Mouse (Mus musculus) embryonic facial prominence, embryonic 15.5 days (tissue): Measurements from ENCODE around the gene Abcd4. TPM values are rescaled to one million over a fixed set of nuclear protein-coding genes. Genes with fewer than 3 reads are reported as not detected.

Source experiments
- ATAC-seq: fragments of 200-750 bp; cut with Nextera tagmentation; 2 replicates; pipeline ENCODE4 v1.8.0; 2017; ENCODE audit warnings: low read depth, moderate TSS enrichment; ENCODE audit not compliant: insufficient number of reproducible peaks, low FRiP score, low TSS enrichment
- H3K27ac ChIP-seq: fragments of 300-500 bp; sonication (generic); replicated peaks from 2 replicates; pipeline ENCODE4 v1.5.1; 2015; ENCODE audit warnings: mild to moderate bottlenecking, inconsistent platforms
- H3K27me3 ChIP-seq: fragments of 300-500 bp; sonication (generic); 2 replicates; pipeline ENCODE4 v1.6.1; 2015; ENCODE audit warnings: inconsistent platforms
- H3K36me3 ChIP-seq: fragments of 300-500 bp; sonication (generic); 2 replicates; pipeline ENCODE4 v1.6.1; 2015; ENCODE audit warnings: mild to moderate bottlenecking, inconsistent platforms
- H3K4me1 ChIP-seq: fragments of 300-500 bp; sonication (generic); 2 replicates; pipeline ENCODE4 v1.6.1; 2015; ENCODE audit warnings: inconsistent platforms
- H3K4me2 ChIP-seq: fragments of 300-500 bp; sonication (generic); replicated peaks from 2 replicates; pipeline ENCODE4 v1.6.1; 2015; ENCODE audit warnings: mild to moderate bottlenecking, inconsistent platforms
- H3K4me3 ChIP-seq: fragments of 300-500 bp; sonication (generic); replicated peaks from 2 replicates; pipeline ENCODE4 v1.5.1; 2015; ENCODE audit warnings: mild to moderate bottlenecking, inconsistent platforms
- H3K9ac ChIP-seq: fragments of 300-500 bp; sonication (generic); 2 replicates; pipeline ENCODE4 v1.6.1; 2015; ENCODE audit warnings: inconsistent platforms
- H3K9me3 ChIP-seq: fragments of 300-500 bp; sonication (generic); replicated peaks from 2 replicates; pipeline ENCODE4 v1.6.1; 2016; ENCODE audit warnings: inconsistent platforms
- WGBS: fragments of 180-500 bp; shearing (Covaris S2); methylation state at CpG from one replicate; pipeline ENCODE4 v1.1.7; 2015; 5-methylcytosine and 5-hydroxymethylcytosine counted together
- polyA plus RNA-seq: library from polyadenylated mRNA; unstranded; fragments of >200 nt; fragmentation: Nextera tagmentation; extraction: Ambion mirVana; gene quantifications from 2 replicates; pipeline ENCODE4 v1.2.1, GENCODE M21; 2015

Abcd4 gene
- polyA plus RNA-seq, 1 experiment from 2014 or later: 17.0 TPM

- Histone ChIP-seq H3K9ac (no peak overlapping the region), H3K4me1 (peaks cover 30% of the 10 kb centered on the region), H3K9me3 (no peaks in the 10 kb centered on the region), H3K4me2 (no peak overlapping the region), H3K27me3 (peaks cover 90% of the 10 kb centered on the region), H3K4me3 (peak overlapping the region; percentile 3; the same call in 1 of the 2 replicates), H3K36me3 (no peaks in the 10 kb centered on the region), H3K27ac (no peak overlapping the region)
- WGBS: 7% methylated on average over 7 of the region's 7 CpGs
- no peak for ATAC-seq
Observed at GRCm38 (mm10) chr12:84572341-84572720, 44.9 kb downstream of the Abcd4 start.

GRCm38 (mm10) chr12:84571466-84572340, 45.5 kb downstream of the Abcd4 start:
- no peaks in the 10 kb centered on the region for H3K36me3 ChIP-seq
- H3K4me2 ChIP-seq: peak overlapping the region; percentile 17; the same call in 1 of the 2 replicates
- H3K9ac ChIP-seq: no peak overlapping the region
- peak overlapping the region; percentile 8 for H3K4me3 ChIP-seq
- no peak for ATAC-seq
- 1% methylated on average over 43 of the region's 43 CpGs for WGBS
- H3K27ac ChIP-seq: no peak overlapping the region
- H3K9me3 ChIP-seq: no peaks in the 10 kb centered on the region
- peaks cover 89% of the 10 kb centered on the region for H3K27me3 ChIP-seq
- peaks cover 30% of the 10 kb centered on the region for H3K4me1 ChIP-seq

GRCm38 (mm10) chr12:84570694-84571415, 46.4 kb downstream of the Abcd4 start:
- H3K4me1 ChIP-seq: peaks cover 30% of the 10 kb centered on the region
- no peaks in the 10 kb centered on the region for H3K9me3 ChIP-seq
- no peak overlapping the region for H3K9ac ChIP-seq
- no peak for ATAC-seq
- peak overlapping the region; percentile 8 for H3K4me3 ChIP-seq
- WGBS: 2% methylated on average over 34 of the region's 34 CpGs
- H3K36me3 ChIP-seq: no peaks in the 10 kb centered on the region
- peak overlapping the region; percentile 17; the same call in 1 of the 2 replicates for H3K4me2 ChIP-seq
- peaks cover 88% of the 10 kb centered on the region for H3K27me3 ChIP-seq
- no peak overlapping the region for H3K27ac ChIP-seq

GRCm38 (mm10) chr12:84569976-84570693, 47.1 kb downstream of the Abcd4 start:
- Histone ChIP-seq H3K4me3 (peak overlapping the region; percentile 13; the same call in 1 of the 2 replicates), H3K4me2 (0 out of 2 replicates have a peak overlapping the region, but pooled peaks have one; percentile 4), H3K9ac (no peak overlapping the region), H3K27me3 (peaks cover 83% of the 10 kb centered on the region), H3K27ac (no peak overlapping the region), H3K9me3 (no peaks in the 10 kb centered on the region), H3K36me3 (no peaks in the 10 kb centered on the region), H3K4me1 (peaks cover 30% of the 10 kb centered on the region)
- no peak for ATAC-seq
- 1% methylated on average over 40 of the region's 40 CpGs for WGBS

- Histone ChIP-seq H3K9ac (no peak within 1 kb of the TSS), H3K4me2 (0 out of 2 replicates have a peak within 1 kb of the TSS, but pooled peaks have one; percentile 4), H3K27ac (no peak within 1 kb of the TSS), H3K4me3 (peak within 1 kb of the TSS; percentile 13; the same call in 1 of the 2 replicates), H3K36me3 (no peaks in the 10 kb centered on the region), H3K27me3 (peaks cover 76% of the 10 kb centered on the region), H3K9me3 (no peaks in the 10 kb centered on the region), H3K4me1 (peaks cover 30% of the 10 kb centered on the region)
- WGBS: 3% methylated on average over 25 of the region's 25 CpGs
- no peak for ATAC-seq
Observed at GRCm38 (mm10) chr12:84569336-84569970, 47.8 kb downstream of the Abcd4 start, which contains the start of gene Vsx2. Vsx2 (plus strand) TSS chr12:84569762.

- no peaks in the 10 kb centered on the region for H3K36me3 ChIP-seq
- H3K9me3 ChIP-seq: no peaks in the 10 kb centered on the region
- no peak overlapping the region for H3K27ac ChIP-seq
- ATAC-seq: no peak
- no peak overlapping the region for H3K4me2 ChIP-seq
- peaks cover 30% of the 10 kb centered on the region for H3K4me1 ChIP-seq
- 80% methylated on average over 6 of the region's 6 CpGs for WGBS
- no peak overlapping the region for H3K4me3 ChIP-seq
- peaks cover 59% of the 10 kb centered on the region for H3K27me3 ChIP-seq
- H3K9ac ChIP-seq: no peak overlapping the region
Observed at GRCm38 (mm10) chr12:84567576-84567975, 49.6 kb downstream of the Abcd4 start.

- WGBS: 48% methylated on average over 4 of the region's 4 CpGs
Observed at GRCm38 (mm10) chr12:84562558-84562957, 54.7 kb downstream of the Abcd4 start.

GRCm38 (mm10) chr12:84555218-84555617, 62.0 kb downstream of the Abcd4 start:
- Histone ChIP-seq H3K36me3 (no peaks in the 10 kb centered on the region), H3K9ac (no peak overlapping the region), H3K27ac (no peak overlapping the region), H3K27me3 (no peaks in the 10 kb centered on the region), H3K4me1 (no peaks in the 10 kb centered on the region), H3K4me2 (no peak overlapping the region), H3K9me3 (no peaks in the 10 kb centered on the region), H3K4me3 (no peak overlapping the region)
- 56% methylated on average over 8 of the region's 8 CpGs for WGBS
- ATAC-seq: no peak

More at GRCm38 (mm10) chr12:84562558-84562957, 54.7 kb downstream of the Abcd4 start:
- no peak overlapping the region for H3K27ac ChIP-seq
- no peaks in the 10 kb centered on the region for H3K9me3 ChIP-seq
- no peak overlapping the region for H3K4me2 ChIP-seq
- H3K27me3 ChIP-seq: peaks cover 9% of the 10 kb centered on the region
- H3K9ac ChIP-seq: no peak overlapping the region
- H3K36me3 ChIP-seq: no peaks in the 10 kb centered on the region
- no peak overlapping the region for H3K4me3 ChIP-seq
- no peaks in the 10 kb centered on the region for H3K4me1 ChIP-seq
- no peak for ATAC-seq
